Mouse (Mus musculus): Measurements from ENCODE around the gene Map3k5.

DNA sequence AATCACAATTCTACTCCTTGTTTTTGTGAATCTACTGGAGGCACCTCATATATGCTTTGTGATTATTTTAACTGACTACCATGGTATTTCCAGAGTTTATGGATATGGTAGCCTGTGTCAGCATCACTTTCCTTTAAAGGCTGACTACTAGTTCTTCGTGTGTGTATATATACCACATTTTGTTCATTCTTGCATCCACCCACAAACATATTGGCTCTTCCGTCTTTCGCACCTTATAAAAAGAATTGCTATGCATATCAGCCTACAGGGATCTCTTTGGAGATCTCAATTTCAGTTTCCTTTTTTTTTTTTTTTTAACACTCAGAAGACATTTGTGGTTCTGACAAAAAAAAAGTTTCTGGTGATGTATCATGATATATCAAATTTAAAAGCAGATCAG lies 105.3 kb downstream of the Map3k5 start:
- no peak for TF ChIP-seq CTCF (IDR thresholded peaks at IDR 0.05; ENCODE audit: control insufficient read depth, insufficient read depth, insufficient replicate concordance, low read depth, low read length)
- no peak for TF ChIP-seq POLR2A (IDR thresholded peaks at IDR 0.05; ENCODE audit: control insufficient read depth, low read depth, low read length)

Measured in testis, adult 2 months (tissue).